Mouse (Mus musculus) liver, embryonic 14.5 days (tissue): ENCODE data around the gene Gm5150.

Source experiments
- CTCF ChIP-seq: IDR thresholded peaks from 2 replicates; pipeline ENCODE4 v1.5.1; 2016; ENCODE audit warnings: antibody characterized with exemption, low read depth, control low read depth
- EP300 ChIP-seq: IDR thresholded peaks from 2 replicates; pipeline ENCODE4 v1.6.1; 2016; ENCODE audit warnings: antibody characterized with exemption, low read depth

DNA sequence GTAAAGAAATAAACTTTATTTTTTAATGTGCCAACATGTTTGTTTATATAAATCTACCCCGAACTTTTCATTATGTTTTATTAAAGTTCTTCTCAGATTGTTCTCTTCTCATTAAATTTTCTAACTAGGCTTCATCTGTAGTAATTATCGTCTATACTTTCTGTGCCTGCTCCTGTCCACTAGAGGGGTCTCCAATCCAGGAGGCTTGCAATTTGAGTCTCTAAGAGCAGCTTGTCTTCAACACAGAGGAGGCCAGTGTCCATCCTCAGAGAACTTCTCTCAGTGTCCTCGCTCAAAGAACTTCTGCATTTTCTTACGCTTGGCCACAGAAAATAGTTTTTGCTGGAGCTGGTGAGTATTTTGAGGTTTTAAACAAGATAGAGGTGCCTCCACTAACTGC, 41.1 kb upstream of the Gm5150 start:
- TF ChIP-seq EP300 (no peak), CTCF (no peak)
